15 mouse cellular contexts compared by ENCODE assay signal in genomic region chr19:10426312-10426711, GRCm38 (mm10). TPM values are rescaled to one million over a fixed set of nuclear protein-coding genes. Genes with fewer than 3 reads are reported as not detected.
DNase-seq lines count a peak whose midpoint lies in the region; ATAC-seq and TF ChIP-seq lines count a peak whose summit lies in the region.
"Had no signal": no experiment of that assay in that cellular context is flagged by ENCODE, and none has a peak within 500 bp of the region (broad histone marks: within the 10 kb centered on the region; RNA-seq: fewer than 3 reads in every experiment).

No protein-coding gene starts in this region.

- peaks cover 52% of the 10 kb centered on the region for H3K4me1 ChIP-seq in heart, embryonic 10.5 days
- H3K4me1 ChIP-seq in heart, embryonic 12.5 days (replicated peaks): peaks cover 31% of the 10 kb centered on the region
- H3K4me1 ChIP-seq in midbrain, embryonic 10.5 days: peaks cover 63% of the 10 kb centered on the region
- 0 out of 2 replicates have a peak, but pooled peaks cover 3% of the 10 kb centered on the region for H3K4me1 ChIP-seq in midbrain, postnatal 0 days (ENCODE audit: insufficient read depth, low read length)
- peaks cover 40% of the 10 kb centered on the region for H3K4me1 ChIP-seq in hindbrain, embryonic 13.5 days (replicated peaks)
- peaks cover 21% of the 10 kb centered on the region for H3K4me1 ChIP-seq in midbrain, embryonic 14.5 days (ENCODE audit: control insufficient read depth, insufficient read depth, low read length)

- H3K9ac ChIP-seq in heart, embryonic 12.5 days: no peak overlapping the region
- no peak overlapping the region for H3K9ac ChIP-seq in midbrain, postnatal 0 days (replicated peaks; ENCODE audit: low read length, poor library complexity, severe bottlenecking)
- 0 out of 2 replicates have a peak overlapping the region, but pooled peaks have one; percentile 39 for H3K9ac ChIP-seq in hindbrain, embryonic 13.5 days
- no peak overlapping the region for H3K9ac ChIP-seq in midbrain, embryonic 14.5 days (replicated peaks; ENCODE audit: low read length)
- H3K9ac ChIP-seq: embryonic facial prominence, embryonic 12.5 days had no signal

- H3K27ac ChIP-seq in heart, embryonic 10.5 days: 0 out of 2 replicates have a peak overlapping the region, but pooled peaks have one; percentile 59
- no peak overlapping the region for H3K27ac ChIP-seq in heart, embryonic 12.5 days (ENCODE audit: poor library complexity, severe bottlenecking)
- H3K27ac ChIP-seq in midbrain, embryonic 10.5 days (replicated peaks): peak overlapping the region; percentile 72
- no peak overlapping the region for H3K27ac ChIP-seq in midbrain, postnatal 0 days (ENCODE audit: low read depth, low read length)
- H3K27ac ChIP-seq in hindbrain, embryonic 13.5 days: no peak overlapping the region
- 0 out of 2 replicates have a peak overlapping the region, but pooled peaks have one; percentile 32 for H3K27ac ChIP-seq in midbrain, embryonic 14.5 days (replicated peaks; ENCODE audit: low read depth, low read length)
- H3K27ac ChIP-seq: embryonic facial prominence, embryonic 12.5 days had no signal

- no peak for TF ChIP-seq CTCF in midbrain, postnatal 0 days (IDR thresholded peaks at IDR 0.05)

- no peaks in the 10 kb centered on the region for H3K9me3 ChIP-seq in heart, embryonic 10.5 days
- H3K9me3 ChIP-seq in heart, embryonic 12.5 days (replicated peaks): no peaks in the 10 kb centered on the region
- no peaks in the 10 kb centered on the region for H3K9me3 ChIP-seq in midbrain, embryonic 10.5 days (replicated peaks)
- H3K9me3 ChIP-seq in midbrain, postnatal 0 days (ENCODE audit: low read length): no peaks in the 10 kb centered on the region
- H3K9me3 ChIP-seq in hindbrain, embryonic 13.5 days: no peaks in the 10 kb centered on the region
- H3K9me3 ChIP-seq in midbrain, embryonic 14.5 days (ENCODE audit: control insufficient read depth, low read length): no peaks in the 10 kb centered on the region
- H3K9me3 ChIP-seq: embryonic facial prominence, embryonic 12.5 days had no signal

- no peak for DNase-seq in heart, embryonic 10.5 days (ENCODE audit: low spot score)
- no peak for DNase-seq in midbrain, embryonic 10.5 days (ENCODE audit: low spot score)
- DNase-seq in midbrain, postnatal 0 days (ENCODE audit: low spot score): no peak
- DNase-seq in midbrain, embryonic 14.5 days: no peak
- DNase-seq: cerebellum, adult 9-11 months; heart, postnatal 36 days; lung, postnatal 14 days; thymus, postnatal 14 days had no signal

- no peak for ATAC-seq in heart, embryonic 12.5 days (ENCODE audit: insufficient number of reproducible peaks, low FRiP score)
- ATAC-seq in midbrain, postnatal 0 days (ENCODE audit: low FRiP score): no peak
- ATAC-seq in hindbrain, embryonic 13.5 days (ENCODE audit: low FRiP score): no peak
- ATAC-seq in midbrain, embryonic 14.5 days (ENCODE audit: low FRiP score, low TSS enrichment): no peak
- no peak for ATAC-seq in erythroid progenitor cell, adult 5-6 weeks (replicated peaks; ENCODE audit: low FRiP score, poor library complexity, severe bottlenecking)

- peaks cover 98% of the 10 kb centered on the region for H3K27me3 ChIP-seq in heart, embryonic 10.5 days (ENCODE audit: insufficient read depth, poor library complexity, severe bottlenecking)
- peaks cover 75% of the 10 kb centered on the region for H3K27me3 ChIP-seq in heart, embryonic 12.5 days (replicated peaks)
- H3K27me3 ChIP-seq in midbrain, embryonic 10.5 days (ENCODE audit: low read depth, poor library complexity, severe bottlenecking): peaks cover 74% of the 10 kb centered on the region
- no peaks in the 10 kb centered on the region for H3K27me3 ChIP-seq in midbrain, postnatal 0 days (ENCODE audit: insufficient read depth, low read length)
- peaks cover 37% of the 10 kb centered on the region for H3K27me3 ChIP-seq in hindbrain, embryonic 13.5 days
- H3K27me3 ChIP-seq in midbrain, embryonic 14.5 days (ENCODE audit: control insufficient read depth, insufficient read depth, low read length): no peaks in the 10 kb centered on the region

- no peak overlapping the region for H3K4me3 ChIP-seq in heart, embryonic 10.5 days
- H3K4me3 ChIP-seq in heart, embryonic 12.5 days: no peak overlapping the region
- H3K4me3 ChIP-seq in midbrain, embryonic 10.5 days: no peak overlapping the region
- H3K4me3 ChIP-seq in midbrain, postnatal 0 days (ENCODE audit: low read depth, low read length): no peak overlapping the region
- no peak overlapping the region for H3K4me3 ChIP-seq in hindbrain, embryonic 13.5 days
- H3K4me3 ChIP-seq in midbrain, embryonic 14.5 days (replicated peaks; ENCODE audit: low read depth, low read length): no peak overlapping the region
- H3K4me3 ChIP-seq: embryonic facial prominence, embryonic 12.5 days; myocyte had no signal

- WGBS in heart, embryonic 10.5 days: 37% methylated on average over 25 of the region's 25 CpGs
- 37% methylated on average over 25 of the region's 25 CpGs for WGBS in heart, embryonic 12.5 days
- 39% methylated on average over 25 of the region's 25 CpGs for WGBS in midbrain, embryonic 10.5 days
- 41% methylated on average over 25 of the region's 25 CpGs for WGBS in midbrain, postnatal 0 days
- WGBS in hindbrain, embryonic 13.5 days: 37% methylated on average over 25 of the region's 25 CpGs
- 38% methylated on average over 25 of the region's 25 CpGs for WGBS in midbrain, embryonic 14.5 days

- no peak overlapping the region for H3K4me2 ChIP-seq in heart, embryonic 12.5 days
- no peak overlapping the region for H3K4me2 ChIP-seq in midbrain, postnatal 0 days (ENCODE audit: low read depth, low read length, poor library complexity, severe bottlenecking)
- H3K4me2 ChIP-seq in hindbrain, embryonic 13.5 days: no peak overlapping the region
- H3K4me2 ChIP-seq in midbrain, embryonic 14.5 days (ENCODE audit: low read length): no peak overlapping the region
- H3K4me2 ChIP-seq: embryonic facial prominence, embryonic 12.5 days; liver, embryonic 11.5 days had no signal

- no peaks in the 10 kb centered on the region for H3K36me3 ChIP-seq in heart, embryonic 10.5 days
- H3K36me3 ChIP-seq in heart, embryonic 12.5 days: no peaks in the 10 kb centered on the region
- H3K36me3 ChIP-seq in midbrain, embryonic 10.5 days: no peaks in the 10 kb centered on the region; the same call in 1 of the 2 replicates
- H3K36me3 ChIP-seq in midbrain, postnatal 0 days (ENCODE audit: insufficient read depth, low read length): peaks cover 16% of the 10 kb centered on the region; the same call in 1 of the 2 replicates
- peaks cover 4% of the 10 kb centered on the region; the same call in 1 of the 2 replicates for H3K36me3 ChIP-seq in hindbrain, embryonic 13.5 days
- peaks cover 6% of the 10 kb centered on the region; the same call in 1 of the 2 replicates for H3K36me3 ChIP-seq in midbrain, embryonic 14.5 days (ENCODE audit: control insufficient read depth, insufficient read depth, low read length)
- H3K36me3 ChIP-seq: embryonic facial prominence, embryonic 12.5 days had no signal

RNA-seq across cellular contexts. Expression of gene Lrrc10b, which starts 31.0 kb away (rescaled TPM):
- 0.06 and 0.18 TPM in 2 replicates for polyA plus RNA-seq in heart, embryonic 10.5 days (2016; fragmentation: Nextera tagmentation; extraction: Ambion mirVana)
- polyA plus RNA-seq in heart, embryonic 12.5 days (2016; fragmentation: Nextera tagmentation; extraction: Ambion mirVana): 0.14 and 0.26 TPM in 2 replicates
- 0.70 and 1.4 TPM in 2 replicates for polyA plus RNA-seq in midbrain, embryonic 10.5 days (2016; fragmentation: Nextera tagmentation; extraction: Ambion mirVana)
- 6.2 and 8.7 TPM in 2 replicates for total RNA-seq in midbrain, postnatal 0 days (2014; rRNA removed)
- 2.2 and 2.3 TPM in 2 replicates for polyA plus RNA-seq in midbrain, postnatal 0 days (2015; fragmentation: Nextera tagmentation; extraction: Ambion mirVana)
- 0.53 and 1.1 TPM in 2 replicates for polyA plus RNA-seq in hindbrain, embryonic 13.5 days (2015; fragmentation: Nextera tagmentation; extraction: Ambion mirVana)
- polyA plus RNA-seq in midbrain, embryonic 14.5 days (2014; fragmentation: Nextera tagmentation; extraction: Ambion mirVana): 0.91 and 1.1 TPM in 2 replicates
- not detected in 2 replicates for total RNA-seq in erythroid progenitor cell, adult 5-6 weeks (2015; ENCODE audit: low replicate concordance)
- total RNA-seq in erythroid progenitor cell, adult 5-6 weeks (2017; ENCODE audit: low replicate concordance): not detected in 2 replicates
- total RNA-seq: granulocyte monocyte progenitor cell, adult 5-6 weeks had no signal
- polyA plus RNA-seq: liver, embryonic 11.5 days had no signal

RNA-seq across cellular contexts. Expression of gene Syt7, which starts 37.4 kb away (rescaled TPM):
- polyA plus RNA-seq in heart, embryonic 10.5 days (2016; fragmentation: Nextera tagmentation; extraction: Ambion mirVana): 0.16 and 0.35 TPM in 2 replicates
- polyA plus RNA-seq in heart, embryonic 12.5 days (2016; fragmentation: Nextera tagmentation; extraction: Ambion mirVana): 0.59 and 1.3 TPM in 2 replicates
- 1.6 and 2.2 TPM in 2 replicates for polyA plus RNA-seq in midbrain, embryonic 10.5 days (2016; fragmentation: Nextera tagmentation; extraction: Ambion mirVana)
- total RNA-seq in midbrain, postnatal 0 days (2014; rRNA removed): 138 and 140 TPM in 2 replicates
- 14.7 and 19.0 TPM in 2 replicates for polyA plus RNA-seq in midbrain, postnatal 0 days (2015; fragmentation: Nextera tagmentation; extraction: Ambion mirVana)
- polyA plus RNA-seq in hindbrain, embryonic 13.5 days (2015; fragmentation: Nextera tagmentation; extraction: Ambion mirVana): 7.9 and 8.4 TPM in 2 replicates
- 10.1 and 15.4 TPM in 2 replicates for polyA plus RNA-seq in midbrain, embryonic 14.5 days (2014; fragmentation: Nextera tagmentation; extraction: Ambion mirVana)
- total RNA-seq in erythroid progenitor cell, adult 5-6 weeks (2015; ENCODE audit: low replicate concordance): not detected in 2 replicates
- total RNA-seq in erythroid progenitor cell, adult 5-6 weeks (2017; ENCODE audit: low replicate concordance): not detected in 2 replicates
- total RNA-seq: granulocyte monocyte progenitor cell, adult 5-6 weeks had no signal

RNA-seq across cellular contexts. Expression of gene Ppp1r32, which starts 56.4 kb away (rescaled TPM):
- not detected in 2 replicates for polyA plus RNA-seq in heart, embryonic 10.5 days (2016; fragmentation: Nextera tagmentation; extraction: Ambion mirVana)
- polyA plus RNA-seq in heart, embryonic 12.5 days (2016; fragmentation: Nextera tagmentation; extraction: Ambion mirVana): 0.14 TPM in 1 of 2 replicates, not detected in the other
- polyA plus RNA-seq in midbrain, embryonic 10.5 days (2016; fragmentation: Nextera tagmentation; extraction: Ambion mirVana): 0.39 and 0.47 TPM in 2 replicates
- 4.9 and 7.8 TPM in 2 replicates for total RNA-seq in midbrain, postnatal 0 days (2014; rRNA removed)
- 5.0 and 5.3 TPM in 2 replicates for polyA plus RNA-seq in midbrain, postnatal 0 days (2015; fragmentation: Nextera tagmentation; extraction: Ambion mirVana)
- polyA plus RNA-seq in hindbrain, embryonic 13.5 days (2015; fragmentation: Nextera tagmentation; extraction: Ambion mirVana): 1.1 and 3.0 TPM in 2 replicates
- 1.4 and 1.6 TPM in 2 replicates for polyA plus RNA-seq in midbrain, embryonic 14.5 days (2014; fragmentation: Nextera tagmentation; extraction: Ambion mirVana)
- not detected in 2 replicates for total RNA-seq in erythroid progenitor cell, adult 5-6 weeks (2015; ENCODE audit: low replicate concordance)
- 1.4 TPM in 1 of 2 replicates, not detected in the other for total RNA-seq in erythroid progenitor cell, adult 5-6 weeks (2017; ENCODE audit: low replicate concordance)

Comparison
In these comparisons a context has a peak if more than half of its experiments do, and no peak if none do; other contexts are left out.
1. H3K27ac ChIP-seq: peak in heart, embryonic 10.5 days (single experiment), midbrain, embryonic 10.5 days (single experiment) and midbrain, embryonic 14.5 days (single experiment); none in heart, embryonic 12.5 days (single experiment), midbrain, postnatal 0 days (single experiment) and hindbrain, embryonic 13.5 days (single experiment).